Mouse (Mus musculus) small intestine, adult 2 months (tissue): ENCODE measurements around the gene Olfr410. TPM values are rescaled to one million over a fixed set of nuclear protein-coding genes. Genes with fewer than 3 reads are reported as not detected.

Source experiments
- H3K27ac ChIP-seq: fragments of 200-500 bp; 2 replicates; pipeline ENCODE4 v1.5.1; 2012; ENCODE audit warnings: low read depth, low read length, control low read depth, inconsistent platforms; ENCODE audit not compliant: insufficient read depth
- H3K27me3 ChIP-seq: fragments of 200-500 bp; 2 replicates; pipeline ENCODE4 v1.6.1; 2012; ENCODE audit warnings: mild to moderate bottlenecking, moderate library complexity, low read length, inconsistent platforms; ENCODE audit not compliant: control insufficient read depth, insufficient read depth
- H3K36me3 ChIP-seq: fragments of 200-500 bp; 2 replicates; pipeline ENCODE4 v1.6.1; 2012; ENCODE audit warnings: mild to moderate bottlenecking, low read length, control low read depth, inconsistent platforms; ENCODE audit not compliant: control insufficient read depth, insufficient read depth
- H3K4me1 ChIP-seq: fragments of 200-500 bp; 2 replicates; pipeline ENCODE4 v1.6.1; 2012; ENCODE audit warnings: low read length, inconsistent platforms, mixed read lengths; ENCODE audit not compliant: control insufficient read depth, insufficient read depth, insufficient read length
- H3K4me3 ChIP-seq: fragments of 200-500 bp; 2 replicates; pipeline ENCODE4 v1.5.1; 2012; ENCODE audit warnings: low read depth, mild to moderate bottlenecking, control low read depth, inconsistent platforms, low read length, moderate library complexity
- CTCF ChIP-seq: fragments of 200-500 bp; IDR thresholded peaks from 2 replicates; pipeline ENCODE4 v1.5.1; 2012; ENCODE audit warnings: low read depth, mild to moderate bottlenecking, control low read depth, inconsistent platforms, low read length, moderate library complexity, mixed read lengths; ENCODE audit not compliant: insufficient replicate concordance, insufficient read length; ENCODE audit errors: extremely low read depth
- POLR2A ChIP-seq: fragments of 200-500 bp; IDR thresholded peaks from 2 replicates; pipeline ENCODE4 v1.6.1; 2012; ENCODE audit warnings: low read depth, mild to moderate bottlenecking, control low read depth, inconsistent platforms, low read length, moderate library complexity
- WGBS: fragments of 180-500 bp; shearing (Covaris S2); methylation state at CpG from one replicate; pipeline ENCODE4 v1.1.7; 2018; 5-methylcytosine and 5-hydroxymethylcytosine counted together
- polyA plus RNA-seq: library from polyadenylated mRNA; depleted of rRNA; stranded (reverse); fragments of >200 nt; gene quantifications from 2 replicates; pipeline ENCODE4 v1.2.3, GENCODE M21; 2012; rRNA removed

The Olfr410 gene
- polyA plus RNA-seq, 1 experiment: not detected

DNA sequence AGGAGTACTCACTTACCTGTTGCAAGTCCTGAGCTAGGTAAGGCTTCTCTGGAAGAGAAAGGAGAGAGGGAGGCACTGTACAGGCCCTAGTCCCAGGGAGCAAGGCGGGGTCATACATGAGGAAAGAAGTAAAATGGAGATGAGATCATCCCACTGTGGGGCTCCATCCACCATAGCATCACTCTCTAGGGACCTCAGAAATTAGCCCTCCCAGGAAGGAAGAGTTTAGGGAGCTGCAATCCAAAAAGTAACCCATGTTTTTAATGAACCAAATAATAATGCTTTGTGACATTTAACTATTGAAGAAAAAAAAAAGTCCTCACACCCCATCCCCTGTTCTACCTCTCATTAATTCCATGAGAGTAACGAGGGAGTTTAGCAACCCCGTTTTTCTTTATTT is 14.7 kb upstream of the Olfr410 start, which contains the start of gene Olfr411:
Olfr411 (minus strand) TSS at position 101 of the 400 bp plus-strand sequence.
- TF ChIP-seq POLR2A (no peak), CTCF (no peak)
- Histone ChIP-seq H3K36me3 (no peaks in the 10 kb centered on the region), H3K4me3 (no peak within 1 kb of the TSS), H3K27ac (no peak within 1 kb of the TSS), H3K27me3 (no peaks in the 10 kb centered on the region), H3K4me1 (no peaks in the 10 kb centered on the region)
- WGBS: 71% methylated on average over 3 of the region's 3 CpGs

DNA sequence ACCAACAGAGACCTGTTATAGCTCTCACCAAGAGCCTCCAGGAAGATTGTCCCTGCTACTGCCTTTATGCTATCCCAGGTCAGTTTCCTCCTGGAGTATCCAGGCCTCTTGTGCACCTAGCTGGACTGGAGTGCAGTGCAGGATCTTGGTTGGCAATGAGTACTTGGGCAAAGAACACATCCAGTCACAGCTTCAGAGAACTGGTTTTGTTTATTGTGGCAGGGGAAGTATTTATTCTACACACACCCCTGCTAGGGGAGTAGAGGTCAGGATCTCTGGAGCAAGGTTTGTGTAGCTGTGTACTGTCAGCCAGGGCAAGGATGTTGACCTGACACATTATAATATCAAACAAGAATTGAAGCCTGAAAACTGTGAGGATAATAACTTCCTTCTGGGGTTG is 9.1 kb downstream of the Olfr410 start:
- Histone ChIP-seq H3K36me3 (no peaks in the 10 kb centered on the region), H3K27me3 (no peaks in the 10 kb centered on the region), H3K4me3 (no peak overlapping the region), H3K4me1 (no peaks in the 10 kb centered on the region), H3K27ac (no peak overlapping the region)
- TF ChIP-seq POLR2A (no peak), CTCF (no peak)

DNA sequence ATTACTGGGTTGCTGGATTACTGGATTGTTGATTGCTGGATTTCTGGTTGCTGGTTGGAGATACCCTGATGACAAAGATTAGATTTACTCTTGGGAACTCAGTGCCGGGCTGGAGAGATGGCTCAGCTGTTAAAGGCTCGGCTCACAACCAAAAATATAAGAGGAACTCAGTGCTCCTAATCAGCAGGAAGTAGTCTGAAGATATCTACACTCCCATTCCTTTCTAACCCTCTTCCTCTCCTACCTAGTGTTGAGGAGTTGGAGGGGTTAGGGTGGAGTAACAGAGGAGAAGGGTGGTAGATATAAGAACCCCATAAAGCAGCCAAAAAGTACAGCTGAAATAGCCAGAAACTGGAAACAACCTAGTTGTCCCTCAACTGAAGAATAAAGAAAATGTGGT is 11.8 kb downstream of the Olfr410 start:
- Histone ChIP-seq H3K27ac (no peak overlapping the region), H3K36me3 (no peaks in the 10 kb centered on the region), H3K27me3 (no peaks in the 10 kb centered on the region), H3K4me3 (no peak overlapping the region), H3K4me1 (no peaks in the 10 kb centered on the region)
- WGBS: 49% methylated on average over 2 of the region's 2 CpGs
- TF ChIP-seq POLR2A (no peak), CTCF (no peak)

- H3K4me1 ChIP-seq: no peaks in the 10 kb centered on the region
- H3K4me3 ChIP-seq: no peak overlapping the region
- 66% methylated on average over 2 of the region's 2 CpGs for WGBS
- no peak for TF ChIP-seq POLR2A
- TF ChIP-seq CTCF: no peak
- H3K27ac ChIP-seq: no peak overlapping the region
- no peaks in the 10 kb centered on the region for H3K27me3 ChIP-seq
- H3K36me3 ChIP-seq: no peaks in the 10 kb centered on the region
Observed at GRCm38 (mm10) chr11:74287256-74287655, 50.6 kb downstream of the Olfr410 start.

GRCm38 (mm10) chr11:74283436-74283835 is 54.4 kb downstream of the Olfr410 start, which contains the start of gene Olfr59:
Gene Olfr59, plus strand, starts transcription at chr11:74283736.
- no peaks in the 10 kb centered on the region for H3K36me3 ChIP-seq
- no peak within 1 kb of the TSS for H3K27ac ChIP-seq
- H3K27me3 ChIP-seq: no peaks in the 10 kb centered on the region
- H3K4me1 ChIP-seq: no peaks in the 10 kb centered on the region
- WGBS: 27% methylated on average over 2 of the region's 2 CpGs
- H3K4me3 ChIP-seq: no peak within 1 kb of the TSS
- TF ChIP-seq CTCF (no peak), POLR2A (no peak)

Other genes with a start within 250 kb of the Olfr410 start
- gene Olfr401, start 224.3 kb downstream of the Olfr410 start, polyA plus RNA-seq: not detected in 2 replicates
- not detected in 2 replicates for gene Olfr402, start 184.5 kb downstream of the Olfr410 start, polyA plus RNA-seq
- gene Olfr403, start 151.8 kb downstream of the Olfr410 start, polyA plus RNA-seq: not detected in 2 replicates
- not detected in 2 replicates for gene Olfr43, start 126.7 kb downstream of the Olfr410 start, polyA plus RNA-seq
- not detected in 2 replicates for gene Olfr406, start 78.2 kb downstream of the Olfr410 start, polyA plus RNA-seq
- not detected in 2 replicates for gene Olfr59, start 54.3 kb downstream of the Olfr410 start, polyA plus RNA-seq
- not detected in 2 replicates for gene Olfr411, start 14.6 kb upstream of the Olfr410 start, polyA plus RNA-seq
- gene Olfr412, start 24.0 kb upstream of the Olfr410 start, polyA plus RNA-seq: not detected in 2 replicates